Mouse (Mus musculus) C2C12 (cell line): ENCODE measurements around the gene Unc93a.
"Not testable (repeated sequence)": the region's sequence is repeated elsewhere in the genome, so short reads cannot be mapped to it uniquely, and the experiment has no call there.

Source experiments
- CTCF ChIP-seq: IDR thresholded peaks from one replicate; pipeline ENCODE4 v1.5.1; 2011; ENCODE audit not compliant: control insufficient read depth, insufficient read depth, insufficient read length
- USF1 ChIP-seq: IDR thresholded peaks from one replicate; pipeline ENCODE4 v1.6.1; 2011; ENCODE audit warnings: low read depth, mild to moderate bottlenecking, control low read depth, moderate library complexity

DNA sequence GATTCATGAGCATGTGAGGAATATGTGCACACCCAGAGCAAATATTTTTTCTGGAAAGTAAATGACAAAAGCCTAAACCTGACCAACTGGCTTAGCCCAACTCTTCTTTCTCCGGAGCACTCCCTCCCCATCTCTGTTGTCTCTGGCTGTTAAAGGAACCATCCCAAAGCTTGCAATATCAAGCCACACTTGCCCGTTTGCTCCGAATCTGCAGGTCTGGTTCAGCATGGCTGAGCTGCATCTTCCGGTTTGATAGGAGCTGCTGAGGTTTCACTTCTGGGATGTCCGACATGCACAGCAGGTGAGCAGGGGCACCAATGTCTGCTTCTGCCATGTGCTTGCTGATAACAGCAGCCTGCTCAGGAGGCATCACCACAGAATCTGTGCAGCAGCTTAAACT, 48.9 kb upstream of the Unc93a start:
- TF ChIP-seq CTCF, USF1: not testable (repeated sequence)
